Mouse (Mus musculus): ENCODE measurements around the gene Ebf1.
A peak's percentile ranks its signal among the peaks of the same experiment; 100 is the strongest.

GRCm38 (mm10) chr11:44913806-44914205 lies 296.7 kb downstream of the Ebf1 start:
- TF ChIP-seq CTCF (IDR thresholded peaks at IDR 0.05) = no peak
- TF ChIP-seq EP300 (IDR thresholded peaks at IDR 0.05) = peak; percentile 39; the same call in 1 of the 2 replicates
